Mouse (Mus musculus) olfactory bulb, adult 2 months (tissue): Measurements from ENCODE around the gene Ccdc117.

Experiments
- CTCF ChIP-seq: fragments of 200-500 bp; IDR thresholded peaks from 2 replicates; pipeline ENCODE4 v1.5.1; 2012; ENCODE audit warnings: low read depth, mild to moderate bottlenecking, low read length, moderate library complexity; ENCODE audit not compliant: insufficient read depth
- POLR2A ChIP-seq: fragments of 200-500 bp; IDR thresholded peaks from 2 replicates; pipeline ENCODE4 v1.6.1; 2012; ENCODE audit warnings: mild to moderate bottlenecking, low read depth, low read length, moderate library complexity; ENCODE audit not compliant: insufficient read depth

DNA sequence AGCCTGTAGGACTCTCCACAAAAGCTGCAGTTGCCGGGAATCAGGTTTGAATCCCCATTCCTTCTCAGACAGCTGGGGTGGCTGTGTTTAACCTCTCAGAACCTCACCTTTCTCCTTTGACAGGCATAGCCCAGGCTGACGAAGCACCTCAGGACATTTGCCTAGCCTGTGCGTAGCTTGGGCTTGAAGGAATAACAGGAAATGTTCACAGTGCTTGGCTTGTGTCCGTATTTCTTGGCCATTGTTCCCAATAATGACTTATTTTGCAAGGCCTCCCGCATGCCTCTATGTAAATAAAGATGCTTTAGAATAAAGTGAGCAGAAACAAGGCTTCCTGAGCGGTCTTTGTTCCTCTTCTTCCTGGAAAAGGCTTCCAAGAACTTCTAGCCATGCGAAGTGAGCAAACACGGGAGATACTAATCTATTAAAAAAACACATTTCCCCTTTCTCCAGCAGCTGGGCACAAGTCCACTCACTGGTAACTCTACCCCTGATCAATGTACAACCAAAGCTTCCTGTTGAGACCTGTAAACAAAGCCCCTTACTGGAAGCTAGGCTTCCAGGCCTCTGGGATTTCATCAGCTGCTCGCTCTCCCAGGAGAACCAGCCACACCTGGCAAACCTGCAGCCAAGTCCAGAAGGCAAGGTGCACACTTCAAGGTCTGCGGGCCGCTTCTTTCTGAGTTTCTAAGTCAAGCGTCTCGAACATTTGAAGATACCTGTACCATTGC lies 42.9 kb downstream of the Ccdc117 start:
- TF ChIP-seq POLR2A (no peak), CTCF (no peak)
